21 mouse cellular contexts compared by ENCODE assay signal in the genomic region with DNA sequence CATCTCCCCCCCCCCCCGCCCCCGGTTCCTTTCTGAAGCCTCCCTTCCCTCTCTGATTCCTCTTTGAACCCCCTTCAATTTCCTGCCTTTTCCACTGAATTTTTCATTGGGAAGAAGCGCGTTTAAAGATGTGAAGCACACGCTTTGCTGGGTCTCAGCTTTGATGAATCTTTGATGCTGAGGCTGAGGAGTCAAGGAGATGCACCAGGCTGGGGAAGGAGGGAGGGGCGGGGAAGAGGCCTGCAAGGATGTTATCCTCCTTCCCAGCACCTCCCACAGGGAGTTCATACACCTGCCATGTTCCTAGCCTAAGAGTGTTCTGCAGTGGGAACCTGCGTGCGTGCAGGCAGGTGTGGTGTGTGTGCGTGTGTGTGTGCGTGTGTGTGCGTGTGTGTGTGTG.
"Had no signal": no experiment of that assay in that cellular context is flagged by ENCODE, and none has a peak within 500 bp of the region (broad histone marks: within the 10 kb centered on the region; RNA-seq: fewer than 3 reads in every experiment).

No protein-coding gene starts in this region.

- H3K9me3 ChIP-seq: limb, embryonic 10.5 days; limb, embryonic 13.5 days; liver, embryonic 12.5 days; liver, embryonic 15.5 days; lung, embryonic 15.5 days; midbrain, embryonic 12.5 days; stomach, embryonic 15.5 days had no signal

- H3K4me3 ChIP-seq: layer of hippocampus, adult 2 months; limb, embryonic 10.5 days; limb, embryonic 13.5 days; liver, embryonic 12.5 days; liver, embryonic 15.5 days; lung, embryonic 15.5 days; megakaryocyte, embryonic 14.5 days; midbrain, embryonic 12.5 days; stomach, embryonic 15.5 days had no signal

- H3K36me3 ChIP-seq: limb, embryonic 10.5 days; limb, embryonic 13.5 days; liver, embryonic 12.5 days; liver, embryonic 15.5 days; lung, embryonic 15.5 days; midbrain, embryonic 12.5 days; stomach, embryonic 15.5 days had no signal

- H3K27me3 ChIP-seq: liver, embryonic 15.5 days; stomach, embryonic 15.5 days had no signal

- ATAC-seq: intestine, embryonic 16.5 days; liver, embryonic 12.5 days had no signal

- H3K4me2 ChIP-seq: limb, embryonic 13.5 days; liver, embryonic 12.5 days; liver, embryonic 15.5 days; lung, embryonic 15.5 days; midbrain, embryonic 12.5 days; stomach, embryonic 15.5 days had no signal

- DNase-seq: kidney, adult 18-20 months; kidney, adult 9 months; kidney, postnatal 14 days; layer of hippocampus, adult 9-11 months; liver; lung, adult 18-20 months; lung, postnatal 10 days; lung, postnatal 36 days; right cerebral cortex, postnatal 25 days; spleen, adult 18-20 months; thymus, postnatal 25 days had no signal

- H3K4me1 ChIP-seq: liver, embryonic 12.5 days had no signal

- H3K27ac ChIP-seq: layer of hippocampus, adult 2 months; limb, embryonic 10.5 days; limb, embryonic 13.5 days; liver, embryonic 12.5 days; liver, embryonic 15.5 days; lung, embryonic 15.5 days; midbrain, embryonic 12.5 days; stomach, embryonic 15.5 days had no signal

- H3K9ac ChIP-seq: limb, embryonic 13.5 days; liver, embryonic 12.5 days; liver, embryonic 15.5 days; lung, embryonic 15.5 days; midbrain, embryonic 12.5 days; stomach, embryonic 15.5 days had no signal
